Mouse (Mus musculus): ENCODE measurements around the gene Sptan1.

- no peak for TF ChIP-seq POLR2A (IDR thresholded peaks at IDR 0.05; ENCODE audit: extremely low read depth, insufficient read depth, low read length)
- peak; percentile 92 for TF ChIP-seq CTCF (IDR thresholded peaks at IDR 0.05; ENCODE audit: low read depth, low read length)
Measured at GRCm38 (mm10) chr2:30042445-30042844, 77.1 kb downstream of the Sptan1 start.
